Mouse (Mus musculus) liver, embryonic 11.5 days (tissue): ENCODE data around the gene Tspan9. TPM values are rescaled to one million over a fixed set of nuclear protein-coding genes. Genes with fewer than 3 reads are reported as not detected.

Experiments used
- ATAC-seq: fragments of 200-750 bp; cut with Nextera tagmentation; replicated peaks from 2 replicates; pipeline ENCODE4 v1.8.0; 2017; ENCODE audit warnings: moderate number of reproducible peaks, mild to moderate bottlenecking, moderate TSS enrichment, moderate library complexity; ENCODE audit not compliant: low FRiP score
- DNase-seq: peaks from one replicate; pipeline ENCODE4 v3.0.0-alpha.2; 2017; ENCODE audit warnings: low spot score
- H3K27ac ChIP-seq: fragments of 300-500 bp; sonication (generic); 2 replicates; pipeline ENCODE4 v1.5.1; 2014; ENCODE audit warnings: mild to moderate bottlenecking, low read depth, low read length, control low read depth
- H3K27me3 ChIP-seq: fragments of 300-500 bp; sonication (generic); replicated peaks from 2 replicates; pipeline ENCODE4 v1.6.1; 2014; ENCODE audit warnings: low read length, mixed read lengths; ENCODE audit not compliant: control insufficient read depth, insufficient read depth
- H3K36me3 ChIP-seq: fragments of 300-500 bp; sonication (generic); 2 replicates; pipeline ENCODE4 v1.6.1; 2014; ENCODE audit warnings: mild to moderate bottlenecking, low read length, moderate library complexity, mixed read lengths; ENCODE audit not compliant: control insufficient read depth, insufficient read depth
- H3K4me1 ChIP-seq: fragments of 300-500 bp; sonication (generic); replicated peaks from 2 replicates; pipeline ENCODE4 v1.6.1; 2014; ENCODE audit warnings: low read length, mixed read lengths; ENCODE audit not compliant: control insufficient read depth, insufficient read depth
- H3K4me2 ChIP-seq: fragments of 300-500 bp; sonication (generic); 2 replicates; pipeline ENCODE4 v1.6.1; 2014; ENCODE audit warnings: mild to moderate bottlenecking, control low read depth, moderate library complexity
- H3K4me3 ChIP-seq: fragments of 300-500 bp; sonication (generic); 2 replicates; pipeline ENCODE4 v1.5.1; 2014; ENCODE audit warnings: low read depth, low read length, control low read depth
- H3K9ac ChIP-seq: fragments of 300-500 bp; sonication (generic); 2 replicates; pipeline ENCODE4 v1.6.1; 2014; ENCODE audit warnings: low read depth, low read length, control low read depth
- H3K9me3 ChIP-seq: fragments of 300-500 bp; sonication (generic); 2 replicates; pipeline ENCODE4 v1.6.1; 2016; ENCODE audit warnings: low read length, inconsistent platforms, mixed read lengths; ENCODE audit not compliant: control insufficient read depth
- WGBS: fragments of 180-500 bp; shearing (Covaris S2); extraction: QIAGEN DNeasy Blood & Tissue Kit; methylation state at CpG from one replicate; pipeline ENCODE4 v1.1.7; 2014; 5-methylcytosine and 5-hydroxymethylcytosine counted together
- polyA plus RNA-seq: library from polyadenylated mRNA; unstranded; fragments of >200 nt; fragmentation: Nextera tagmentation; extraction: Ambion mirVana; gene quantifications from 2 replicates; pipeline ENCODE4 v1.2.1, GENCODE M21; 2014

The Tspan9 gene
- polyA plus RNA-seq, 1 experiment from 2014 or later, result 46.3 TPM

DNA sequence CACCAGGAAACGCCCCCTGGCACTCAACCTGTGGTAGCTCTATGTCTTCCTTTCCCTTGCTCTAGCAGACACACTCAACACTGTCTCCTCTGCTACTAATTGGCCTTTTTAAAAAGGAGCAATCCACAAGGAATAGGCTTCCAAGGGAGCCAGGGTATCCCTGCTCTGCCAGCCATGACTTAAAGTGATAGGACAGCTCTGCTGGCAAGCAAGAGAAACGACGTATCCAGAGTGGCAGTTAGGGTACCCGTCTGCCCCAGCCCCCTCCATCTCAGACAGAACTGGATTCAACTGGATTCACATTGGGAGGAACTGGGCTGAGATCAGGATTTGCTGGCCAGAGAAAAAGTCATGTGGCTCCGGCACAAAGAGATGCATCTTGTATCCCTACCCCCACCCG lies 112.9 kb downstream of the Tspan9 start:
- WGBS, result 77% methylated on average over 6 of the region's 6 CpGs
- Histone ChIP-seq H3K4me2 (no peak overlapping the region), H3K4me1 (peaks cover 11% of the 10 kb centered on the region; the same call in 1 of the 2 replicates), H3K9ac (no peak overlapping the region), H3K4me3 (no peak overlapping the region), H3K27ac (no peak overlapping the region), H3K36me3 (no peaks in the 10 kb centered on the region), H3K27me3 (peaks cover 29% of the 10 kb centered on the region), H3K9me3 (no peaks in the 10 kb centered on the region)
- DNase-seq (no peak), ATAC-seq (no peak)

DNA sequence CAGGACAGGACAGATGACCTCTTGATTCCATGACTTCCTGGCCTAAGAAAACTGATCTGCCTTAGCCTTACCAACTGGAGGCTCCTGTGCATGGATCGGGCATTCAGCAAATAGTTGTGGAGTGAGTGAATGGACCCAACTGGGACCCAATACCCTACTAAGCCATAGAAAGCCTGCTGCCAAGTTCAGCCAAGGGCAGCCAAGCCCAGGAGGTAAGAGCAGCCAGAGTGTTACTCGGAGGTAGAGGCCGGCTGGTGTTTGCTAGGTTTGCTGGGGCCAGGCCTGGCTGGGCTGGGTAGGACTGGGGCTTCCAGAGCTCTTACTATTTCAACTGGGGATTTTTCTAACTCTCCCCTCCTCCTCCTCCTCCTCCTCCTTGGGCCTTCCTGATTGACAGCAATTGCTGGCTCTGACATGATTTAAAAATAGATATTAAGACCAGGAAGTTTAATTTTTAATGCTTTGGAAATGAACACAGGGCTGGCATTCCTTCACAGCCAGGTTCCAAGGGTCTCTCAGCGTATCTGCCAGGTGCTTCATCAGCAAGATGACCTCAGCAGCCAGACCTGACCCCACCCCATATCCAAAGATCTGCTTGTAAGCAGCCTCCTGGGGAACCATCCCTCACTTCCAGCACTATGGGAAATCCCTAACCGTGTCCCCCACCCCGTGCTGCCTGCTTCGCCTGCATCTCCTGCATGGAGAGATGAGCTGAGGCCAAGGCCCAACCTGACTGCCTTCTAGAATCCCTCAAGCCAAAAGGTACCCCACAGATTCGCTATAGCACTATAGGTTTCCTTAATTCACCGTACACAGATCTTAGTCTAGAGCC lies 113.7 kb downstream of the Tspan9 start:
- Histone ChIP-seq H3K27me3 (peaks cover 23% of the 10 kb centered on the region), H3K4me2 (no peak overlapping the region), H3K9me3 (no peaks in the 10 kb centered on the region), H3K27ac (no peak overlapping the region), H3K36me3 (no peaks in the 10 kb centered on the region), H3K9ac (no peak overlapping the region), H3K4me1 (peaks cover 11% of the 10 kb centered on the region; the same call in 1 of the 2 replicates), H3K4me3 (no peak overlapping the region)
- WGBS, result 79% methylated on average over 9 of the region's 9 CpGs
- DNase-seq (no peak), ATAC-seq (no peak)

DNA sequence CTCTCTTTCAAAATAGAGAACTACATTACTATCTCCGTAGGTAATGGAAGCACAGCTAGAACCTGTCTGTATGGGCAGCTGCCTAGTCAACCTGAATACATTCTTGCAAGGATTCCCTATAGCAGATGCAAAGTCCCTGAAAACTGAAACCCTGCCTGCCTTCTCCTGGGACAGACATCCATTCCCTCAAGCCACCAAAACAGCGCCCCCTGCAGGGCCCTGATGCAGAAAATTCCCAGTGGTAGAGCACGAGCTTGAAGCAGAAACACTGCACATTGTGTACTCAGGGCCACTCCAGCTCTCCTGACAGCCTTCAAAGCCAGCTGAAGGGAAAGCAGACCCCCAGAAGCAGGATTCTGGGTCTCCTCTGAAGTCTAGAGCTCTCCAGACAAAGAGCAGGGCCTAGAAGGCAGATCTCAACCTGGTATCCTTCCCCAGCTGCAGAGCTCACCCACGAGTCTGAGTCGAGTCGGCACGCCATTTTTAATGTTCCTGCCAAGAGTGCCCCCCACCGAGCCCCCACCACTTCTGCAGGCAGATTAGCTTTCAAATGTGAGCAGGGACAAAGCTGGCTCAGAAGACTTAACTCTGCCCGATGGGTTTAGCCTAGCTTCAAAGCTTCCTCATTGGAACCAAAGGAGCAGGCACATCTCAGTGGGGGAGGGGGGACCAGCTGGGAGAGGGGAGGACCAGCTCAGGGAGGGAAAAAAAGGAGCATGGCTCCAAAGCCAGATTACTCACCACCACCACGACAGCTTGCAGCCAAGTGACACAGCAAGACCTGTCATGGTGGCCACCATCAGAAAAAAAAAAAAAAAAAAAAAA lies 115.1 kb downstream of the Tspan9 start:
- Histone ChIP-seq H3K27me3 (peaks cover 8% of the 10 kb centered on the region), H3K4me1 (peaks cover 5% of the 10 kb centered on the region; the same call in 1 of the 2 replicates), H3K4me2 (no peak overlapping the region), H3K27ac (no peak overlapping the region), H3K4me3 (no peak overlapping the region), H3K9ac (no peak overlapping the region), H3K9me3 (no peaks in the 10 kb centered on the region), H3K36me3 (no peaks in the 10 kb centered on the region)
- 44% methylated on average over 10 of the region's 10 CpGs for WGBS
- DNase-seq (no peak), ATAC-seq (no peak)

DNA sequence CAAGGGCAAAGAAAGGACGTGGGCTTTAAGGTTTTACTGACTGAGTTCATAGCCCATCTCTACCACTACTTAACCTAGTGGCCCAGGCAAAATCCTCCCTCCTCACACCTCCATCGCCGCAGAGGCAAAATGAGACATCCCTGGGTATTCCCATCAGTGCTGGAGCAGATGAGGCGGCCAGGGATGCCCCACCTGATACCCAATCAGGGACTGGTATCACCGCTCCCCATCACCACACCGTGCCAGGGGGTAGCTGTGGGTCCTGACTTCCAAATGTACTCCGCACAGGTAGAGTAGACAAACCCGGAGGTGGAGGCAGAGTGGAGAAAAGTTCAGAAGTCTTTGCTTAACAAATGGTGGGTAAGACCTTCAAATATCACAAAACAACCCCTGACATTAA lies 117.4 kb downstream of the Tspan9 start:
- Histone ChIP-seq H3K9me3 (no peaks in the 10 kb centered on the region), H3K9ac (no peak overlapping the region), H3K4me2 (no peak overlapping the region), H3K27me3 (no peaks in the 10 kb centered on the region), H3K36me3 (no peaks in the 10 kb centered on the region), H3K4me1 (peaks cover 4% of the 10 kb centered on the region; the same call in 1 of the 2 replicates), H3K4me3 (no peak overlapping the region), H3K27ac (no peak overlapping the region)
- ATAC-seq (no peak), DNase-seq (no peak)
- 90% methylated on average over 8 of the region's 8 CpGs for WGBS

DNA sequence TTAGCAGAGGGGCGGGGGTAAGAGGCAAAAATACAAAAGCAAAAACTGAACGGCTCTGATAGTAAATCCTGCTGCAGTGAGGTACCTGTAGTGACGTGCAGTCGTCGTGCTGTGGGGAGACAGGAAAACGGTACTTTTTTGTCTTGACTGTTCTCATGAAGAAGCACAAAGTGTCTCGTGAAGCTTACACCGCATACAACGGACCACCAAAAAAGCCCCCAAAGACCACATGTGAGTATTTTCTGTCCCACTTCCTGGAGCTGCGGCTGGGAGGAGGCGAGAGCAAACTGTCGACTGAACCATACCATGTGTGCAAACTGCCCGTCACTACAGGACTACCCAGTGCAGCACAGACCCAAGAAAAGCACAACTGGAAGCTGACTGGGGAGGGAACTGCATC lies 117.8 kb downstream of the Tspan9 start:
- no peak for ATAC-seq
- Histone ChIP-seq H3K27ac (no peak overlapping the region), H3K27me3 (no peaks in the 10 kb centered on the region), H3K4me3 (no peak overlapping the region), H3K36me3 (no peaks in the 10 kb centered on the region), H3K4me2 (no peak overlapping the region), H3K4me1 (peaks cover 4% of the 10 kb centered on the region; the same call in 1 of the 2 replicates), H3K9me3 (no peaks in the 10 kb centered on the region), H3K9ac (no peak overlapping the region)
- WGBS, result 82% methylated on average over 13 of the region's 13 CpGs
- no peak for DNase-seq

DNA sequence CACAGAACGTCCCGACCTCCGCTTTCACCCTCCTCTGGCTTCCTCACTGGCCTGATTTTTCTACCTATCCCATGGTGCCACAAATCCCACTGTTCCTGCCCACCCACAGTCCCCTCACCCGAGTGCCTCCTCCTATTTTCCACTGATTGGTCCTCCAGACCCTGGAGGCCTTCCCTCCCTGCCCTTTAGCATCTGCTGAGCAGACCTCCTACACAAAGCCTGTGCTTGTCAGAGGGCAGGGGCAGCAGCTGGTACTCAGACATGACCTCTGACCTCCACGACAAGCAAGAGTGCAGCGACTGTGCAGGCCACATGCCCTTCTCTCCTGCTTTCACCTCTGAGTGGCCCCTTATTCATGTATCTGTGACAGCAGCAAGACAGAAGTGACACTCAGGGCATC lies 121.2 kb downstream of the Tspan9 start:
- no peak overlapping the region for H3K4me2 ChIP-seq
- no peaks in the 10 kb centered on the region for H3K36me3 ChIP-seq
- no peak for DNase-seq
- 57% methylated on average over 6 of the region's 6 CpGs for WGBS
- H3K9ac ChIP-seq, result no peak overlapping the region
- H3K4me3 ChIP-seq, result no peak overlapping the region
- no peaks in the 10 kb centered on the region for H3K9me3 ChIP-seq
- no peak overlapping the region for H3K27ac ChIP-seq
- H3K27me3 ChIP-seq, result no peaks in the 10 kb centered on the region
- ATAC-seq, result no peak
- H3K4me1 ChIP-seq, result peaks cover 4% of the 10 kb centered on the region; the same call in 1 of the 2 replicates

DNA sequence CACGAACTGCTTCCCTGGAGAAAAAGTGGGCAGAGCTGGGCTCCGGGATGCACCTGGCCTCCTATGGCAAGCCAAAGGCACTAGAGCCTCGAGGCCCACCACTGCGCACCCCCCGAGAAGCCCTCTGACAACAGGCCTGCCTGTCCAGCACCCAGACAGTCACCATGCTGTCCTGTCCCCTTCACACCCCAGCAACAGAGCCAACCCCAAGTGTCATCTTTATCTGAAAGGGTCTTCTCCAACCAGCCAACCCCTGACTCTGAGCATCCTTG lies 121.5 kb downstream of the Tspan9 start:
- ATAC-seq (no peak), DNase-seq (no peak)
- Histone ChIP-seq H3K27ac (no peak overlapping the region), H3K36me3 (no peaks in the 10 kb centered on the region), H3K9ac (no peak overlapping the region), H3K4me2 (no peak overlapping the region), H3K4me3 (no peak overlapping the region), H3K9me3 (no peaks in the 10 kb centered on the region), H3K27me3 (no peaks in the 10 kb centered on the region), H3K4me1 (peaks cover 4% of the 10 kb centered on the region; the same call in 1 of the 2 replicates)
- 71% methylated on average over 5 of the region's 5 CpGs for WGBS

DNA sequence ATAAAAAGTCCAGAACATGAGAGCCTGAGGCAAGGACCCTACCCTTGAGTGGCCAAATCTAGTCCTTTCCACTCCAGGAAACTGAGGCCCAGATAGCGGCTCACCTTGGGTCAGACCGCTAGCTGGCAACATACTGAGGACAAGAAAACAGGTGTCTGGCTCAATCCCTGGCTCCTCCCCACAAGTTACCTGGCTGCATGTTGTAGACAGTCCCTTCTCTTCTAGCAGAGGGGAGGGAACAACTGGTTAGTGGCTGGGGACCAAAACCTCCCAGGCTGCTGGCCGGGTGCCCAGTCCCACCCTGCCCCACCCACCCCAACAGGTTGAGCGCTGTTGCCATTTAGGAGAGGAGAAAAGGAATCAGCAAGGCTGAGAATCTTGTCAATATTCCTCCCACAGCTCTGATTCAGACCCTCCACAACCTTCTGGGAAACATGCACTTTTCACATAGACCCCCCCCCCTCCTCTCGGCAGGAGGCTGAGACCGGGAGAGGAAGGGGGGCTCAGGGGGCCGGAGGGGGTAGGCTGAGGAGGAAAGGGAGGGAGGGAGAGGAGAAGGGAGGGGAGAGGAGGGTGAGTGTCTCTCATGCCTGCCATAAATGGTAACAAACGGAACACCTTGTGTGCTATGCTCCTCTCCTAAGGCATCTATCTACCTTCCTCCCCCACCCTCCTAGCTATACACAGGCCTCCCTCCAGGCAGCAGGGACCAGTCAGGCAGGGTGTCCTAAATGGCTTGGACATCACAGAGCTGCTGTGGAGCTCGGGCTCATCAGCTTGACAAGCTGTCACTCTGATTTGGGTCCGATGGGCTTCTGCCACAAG lies 122.1 kb downstream of the Tspan9 start:
- no peak for ATAC-seq

More for the DNA sequence above, 122.1 kb downstream of the Tspan9 start:
- Histone ChIP-seq H3K36me3 (no peaks in the 10 kb centered on the region), H3K4me3 (no peak overlapping the region), H3K9ac (no peak overlapping the region), H3K27me3 (no peaks in the 10 kb centered on the region), H3K9me3 (no peaks in the 10 kb centered on the region), H3K4me1 (peaks cover 4% of the 10 kb centered on the region; the same call in 1 of the 2 replicates), H3K4me2 (no peak overlapping the region), H3K27ac (no peak overlapping the region)
- WGBS, result 41% methylated on average over 9 of the region's 10 CpGs
- no peak for DNase-seq
